Mouse (Mus musculus): ENCODE data around the gene Phf3. TPM values are rescaled to one million over a fixed set of nuclear protein-coding genes. Genes with fewer than 3 reads are reported as not detected.

Gene Phf3
- polyA plus RNA-seq, 1 experiment from 2014 or later: 36.1 TPM

Other genes starting within 250 kb of the Phf3 start
- not detected in 2 replicates for gene AC153137.1, start 104.0 kb upstream of the Phf3 start, polyA plus RNA-seq (2015; fragmentation: Nextera tagmentation; extraction: Ambion mirVana)